In genomic region chr6:90737376-90737775, GRCm38 (mm10) we compare ENCODE assay signal across 8 mouse cellular contexts.
DNase-seq lines count a peak whose midpoint lies in the region; ATAC-seq lines count a peak whose summit lies in the region.

No protein-coding gene starts in this region.

- no peaks in the 10 kb centered on the region for H3K27me3 ChIP-seq in intestine, embryonic 14.5 days (replicated peaks; ENCODE audit: control insufficient read depth, insufficient read depth, low read length)

- no peak overlapping the region for H3K27ac ChIP-seq in intestine, embryonic 14.5 days (ENCODE audit: low read depth)

- H3K4me3 ChIP-seq in intestine, embryonic 14.5 days (ENCODE audit: low read depth, low read length) = peak overlapping the region; percentile 79

- H3K4me1 ChIP-seq in intestine, embryonic 14.5 days (replicated peaks; ENCODE audit: control insufficient read depth, insufficient read depth, low read length) = peaks cover 14% of the 10 kb centered on the region

- WGBS in intestine, embryonic 14.5 days = 2% methylated on average over 12 of the region's 12 CpGs

- H3K9ac ChIP-seq in intestine, embryonic 14.5 days (ENCODE audit: low read length) = no peak overlapping the region

- peak; percentile 92 for DNase-seq in adrenal gland, adult 2 months
- DNase-seq in embryo, embryonic 11 days = peak; percentile 94
- DNase-seq in gastrocnemius, postnatal 25 days = peak; percentile 84
- peak; percentile 96 for DNase-seq in intestine, embryonic 14.5 days (ENCODE audit: low spot score)
- peak; percentile 89 to 90 for DNase-seq in left cerebral cortex, postnatal 14 days (ENCODE audit: low spot score in 2 of 2)
- DNase-seq in right cerebral cortex, postnatal 14 days = peak; percentile 91
- DNase-seq in urinary bladder, postnatal 36 days (ENCODE audit: low spot score in 2 of 2) = peak; percentile 86 to 90

- no peaks in the 10 kb centered on the region for H3K36me3 ChIP-seq in intestine, embryonic 14.5 days (ENCODE audit: control insufficient read depth, insufficient read depth, low read length)

- ATAC-seq in intestine, embryonic 14.5 days (replicated peaks; ENCODE audit: low FRiP score, low TSS enrichment, low read depth) = peak; percentile 63
- peak; percentile 91 for ATAC-seq in megakaryocyte-erythroid progenitor cell, adult 5-6 weeks (replicated peaks; ENCODE audit: low FRiP score, low TSS enrichment, poor library complexity, severe bottlenecking)

- intact Hi-C loops in left cerebral cortex, postnatal 14 days (cut with DNase I) = loop anchor here (5.0 to 10.0 kb wide), 3 partner anchors 55 to 407 kb away; no protein-coding TSS in a partner anchor

- peak overlapping the region; percentile 94 for H3K4me2 ChIP-seq in intestine, embryonic 14.5 days (ENCODE audit: low read length)

- H3K9me3 ChIP-seq in intestine, embryonic 14.5 days (ENCODE audit: control insufficient read depth, low read length) = no peaks in the 10 kb centered on the region
